18 mouse cellular contexts compared by ENCODE assay signal in the genomic region with DNA sequence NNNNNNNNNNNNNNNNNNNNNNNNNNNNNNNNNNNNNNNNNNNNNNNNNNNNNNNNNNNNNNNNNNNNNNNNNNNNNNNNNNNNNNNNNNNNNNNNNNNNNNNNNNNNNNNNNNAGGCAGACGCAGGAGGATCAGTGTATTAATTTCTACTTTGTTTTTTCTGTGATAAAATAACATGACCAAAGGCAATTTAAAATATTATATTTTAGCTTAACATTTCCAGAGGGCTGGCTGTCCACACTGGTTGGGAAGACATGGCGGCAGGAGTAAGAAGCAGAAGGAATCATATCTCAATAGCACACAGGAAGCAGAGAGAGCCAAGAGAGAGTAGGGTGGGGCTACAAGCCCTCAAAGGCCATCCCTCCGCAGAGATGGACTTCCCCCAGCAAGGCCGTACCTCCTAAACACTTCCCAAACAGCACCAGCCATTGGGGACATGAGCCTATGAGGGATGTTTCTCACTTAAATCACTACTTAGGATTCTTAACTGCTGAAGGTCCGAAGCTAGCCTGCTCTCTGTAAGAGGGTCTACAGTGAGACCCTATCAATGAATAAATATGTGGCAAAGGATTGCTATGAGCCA. TPM values are rescaled to one million over a fixed set of nuclear protein-coding genes. Genes with fewer than 3 reads are reported as not detected.
DNase-seq lines count a peak whose midpoint lies in the region; ATAC-seq and TF ChIP-seq lines count a peak whose summit lies in the region.
"Had no signal": no experiment of that assay in that cellular context is flagged by ENCODE, and none has a peak within 500 bp of the region (broad histone marks: within the 10 kb centered on the region; RNA-seq: fewer than 3 reads in every experiment).

No protein-coding gene starts in this region.

- no peak overlapping the region for H3K4me2 ChIP-seq in lung, postnatal 0 days (replicated peaks; ENCODE audit: low read depth, low read length)
- H3K4me2 ChIP-seq: embryonic facial prominence, embryonic 12.5 days; forebrain, embryonic 13.5 days; forebrain, embryonic 15.5 days had no signal

- TF ChIP-seq CTCF in bone marrow macrophage, adult 2 months (IDR thresholded peaks at IDR 0.05; ENCODE audit: low read depth, low read length) = no peak
- no peak for TF ChIP-seq CTCF in cerebellum, adult 2 months (IDR thresholded peaks at IDR 0.05; ENCODE audit: borderline replicate concordance, insufficient read depth, low read depth, low read length)
- TF ChIP-seq CTCF in lung, postnatal 0 days (IDR thresholded peaks at IDR 0.05) = no peak

- H3K4me1 ChIP-seq in bone marrow macrophage, adult 2 months (ENCODE audit: control insufficient read depth, insufficient read depth, low read length) = peaks cover 28% of the 10 kb centered on the region
- H3K4me1 ChIP-seq in cerebellum, adult 2 months (ENCODE audit: control insufficient read depth, insufficient read depth, low read length) = no peaks in the 10 kb centered on the region
- no peaks in the 10 kb centered on the region for H3K4me1 ChIP-seq in lung, postnatal 0 days (ENCODE audit: insufficient read depth, low read depth, low read length)
- H3K4me1 ChIP-seq: embryonic facial prominence, embryonic 10.5 days; embryonic facial prominence, embryonic 12.5 days; forebrain, embryonic 13.5 days; forebrain, embryonic 15.5 days had no signal

- H3K27ac ChIP-seq in bone marrow macrophage, adult 2 months (ENCODE audit: insufficient read depth, low read depth, low read length) = peak overlapping the region; percentile 19
- H3K27ac ChIP-seq in cerebellum, adult 2 months (ENCODE audit: insufficient read depth, low read length) = no peak overlapping the region
- H3K27ac ChIP-seq in lung, postnatal 0 days (ENCODE audit: low read length) = no peak overlapping the region
- H3K27ac ChIP-seq: embryonic facial prominence, embryonic 10.5 days; embryonic facial prominence, embryonic 12.5 days; forebrain, embryonic 13.5 days; forebrain, embryonic 15.5 days had no signal

- H3K9me3 ChIP-seq in lung, postnatal 0 days (ENCODE audit: low read length) = no peaks in the 10 kb centered on the region
- H3K9me3 ChIP-seq: embryonic facial prominence, embryonic 10.5 days; embryonic facial prominence, embryonic 12.5 days; forebrain, embryonic 13.5 days; forebrain, embryonic 15.5 days had no signal

- no peak for TF ChIP-seq POLR2A in bone marrow macrophage, adult 2 months (IDR thresholded peaks at IDR 0.05; ENCODE audit: borderline replicate concordance, low read depth, low read length)
- no peak for TF ChIP-seq POLR2A in cerebellum, adult 2 months (IDR thresholded peaks at IDR 0.05; ENCODE audit: borderline replicate concordance, insufficient read depth, low read length)

- H3K36me3 ChIP-seq in lung, postnatal 0 days (ENCODE audit: insufficient read depth, low read length) = no peaks in the 10 kb centered on the region
- H3K36me3 ChIP-seq: embryonic facial prominence, embryonic 10.5 days; embryonic facial prominence, embryonic 12.5 days; forebrain, embryonic 15.5 days had no signal

- no peak overlapping the region for H3K4me3 ChIP-seq in bone marrow macrophage, adult 2 months (ENCODE audit: insufficient read depth, low read length)
- H3K4me3 ChIP-seq in cerebellum, adult 2 months (replicated peaks; ENCODE audit: insufficient read depth, low read depth, low read length) = no peak overlapping the region
- H3K4me3 ChIP-seq in lung, postnatal 0 days (ENCODE audit: low read depth, low read length) = no peak overlapping the region
- H3K4me3 ChIP-seq: embryonic facial prominence, embryonic 10.5 days; embryonic facial prominence, embryonic 12.5 days; forebrain, embryonic 13.5 days; forebrain, embryonic 15.5 days had no signal

- H3K9ac ChIP-seq in lung, postnatal 0 days (replicated peaks; ENCODE audit: low read depth) = no peak overlapping the region
- H3K9ac ChIP-seq: embryonic facial prominence, embryonic 12.5 days; forebrain, embryonic 13.5 days; forebrain, embryonic 15.5 days; forebrain, postnatal 0 days had no signal

- ATAC-seq in megakaryocyte, adult 5-6 weeks (ENCODE audit: poor library complexity, severe bottlenecking) = peak; percentile 66
- peak; percentile 57; the same call in 1 of the 2 replicates for ATAC-seq in monocyte, adult 5-6 weeks (replicated peaks; ENCODE audit: insufficient number of reproducible peaks, low FRiP score, low TSS enrichment, poor library complexity, severe bottlenecking)
- no peak for ATAC-seq in lung, postnatal 0 days
- ATAC-seq: forebrain, embryonic 13.5 days; forebrain, embryonic 15.5 days; forebrain, postnatal 0 days had no signal

- 83% methylated on average over 5 of the region's 5 CpGs for WGBS in cerebellum, adult 2 months
- WGBS in lung, postnatal 0 days = 68% methylated on average over 5 of the region's 5 CpGs

- no peak for TF ChIP-seq EP300 in lung, postnatal 0 days (IDR thresholded peaks at IDR 0.05)

- no peaks in the 10 kb centered on the region for H3K27me3 ChIP-seq in cerebellum, adult 2 months (ENCODE audit: control insufficient read depth, insufficient read depth, low read length)
- no peaks in the 10 kb centered on the region for H3K27me3 ChIP-seq in lung, postnatal 0 days (replicated peaks; ENCODE audit: insufficient read depth, low read length)
- H3K27me3 ChIP-seq: embryonic facial prominence, embryonic 12.5 days; forebrain, embryonic 13.5 days; forebrain, embryonic 15.5 days had no signal

- peak; percentile 95 for DNase-seq in 3T3-L1 (ENCODE audit: low read depth, low spot score)
- DNase-seq in cerebellum, adult 2 months = no peak
- no peak for DNase-seq in adrenal gland, postnatal 10 days
- DNase-seq in lung, postnatal 0 days (ENCODE audit: low spot score) = no peak
- DNase-seq: adrenal gland, adult 8-10 months; adrenal gland, postnatal 25 days; cerebellum, adult 11-12 months; cerebellum, adult 9-10 months; cerebellum, postnatal 10 days; cerebellum, postnatal 25 days; forebrain, postnatal 0 days had no signal

RNA-seq across cellular contexts. Expression of gene Mdm2, which starts 13.7 kb away (rescaled TPM):
- 94.2 and 95.5 TPM in 2 replicates for polyA plus RNA-seq in bone marrow macrophage, adult 2 months (2012; ENCODE audit: insufficient read depth, insufficient read length, missing spikeins)
- total RNA-seq in megakaryocyte, adult 5-6 weeks (2015) = 86.3 and 89.1 TPM in 2 replicates
- total RNA-seq in megakaryocyte, adult 5-6 weeks (2017) = 80.3 and 117 TPM in 2 replicates
- total RNA-seq in monocyte, adult 5-6 weeks (2017) = 159 to 175 TPM (median 170 TPM) in 3 replicates
- polyA plus RNA-seq in cerebellum, adult 2 months (2012; rRNA removed) = 60.7 and 67.6 TPM in 2 replicates
- total RNA-seq in adrenal gland, postnatal 10 days (2021) = 10 to 100 TPM; 41.1 to 46.2 TPM
- 22.7 and 28.9 TPM in 2 replicates for polyA plus RNA-seq in lung, postnatal 0 days (2015; fragmentation: Nextera tagmentation; extraction: Ambion mirVana)

RNA-seq across cellular contexts. Expression of gene Slc35e3, which starts 21.9 kb away (rescaled TPM):
- polyA plus RNA-seq in bone marrow macrophage, adult 2 months (2012; ENCODE audit: insufficient read depth, insufficient read length, missing spikeins) = 5.4 and 10.6 TPM in 2 replicates
- 4.2 and 5.3 TPM in 2 replicates for total RNA-seq in megakaryocyte, adult 5-6 weeks (2015)
- 5.3 and 7.8 TPM in 2 replicates for total RNA-seq in megakaryocyte, adult 5-6 weeks (2017)
- 18.0 to 20.6 TPM (median 20.0 TPM) in 3 replicates for total RNA-seq in monocyte, adult 5-6 weeks (2017)
- 27.7 and 27.8 TPM in 2 replicates for polyA plus RNA-seq in cerebellum, adult 2 months (2012; rRNA removed)
- 10 to 100 TPM; 10.5 to 14.4 TPM for total RNA-seq in adrenal gland, postnatal 10 days (2021)
- polyA plus RNA-seq in lung, postnatal 0 days (2015; fragmentation: Nextera tagmentation; extraction: Ambion mirVana) = 16.7 and 17.2 TPM in 2 replicates
